Mouse (Mus musculus) hindlimb bud, embryonic 11.5 days (tissue): ENCODE measurements around the gene Copz2.

Experiments
- DNase-seq: peaks from one replicate; pipeline ENCODE4 v3.0.0-alpha.2; 2012; ENCODE audit warnings: low read depth, low spot score; ENCODE audit errors: extremely low spot score

Copz2 gene

GRCm38 (mm10) chr11:96902639-96903635, 53.3 kb downstream of the Copz2 start:
- DNase-seq: no peak

GRCm38 (mm10) chr11:96906431-96907161, 56.9 kb downstream of the Copz2 start:
- DNase-seq: no peak

- DNase-seq: no peak
Measured at GRCm38 (mm10) chr11:96908594-96908993, 58.9 kb downstream of the Copz2 start.

- DNase-seq: peak; percentile 47
Measured at GRCm38 (mm10) chr11:96910003-96910402, 60.3 kb downstream of the Copz2 start.
